Mouse (Mus musculus): Measurements from ENCODE around the gene Abca12. TPM values are rescaled to one million over a fixed set of nuclear protein-coding genes. Genes with fewer than 3 reads are reported as not detected.

The Abca12 gene
- polyA plus RNA-seq, 2 experiments, result not detected

GRCm38 (mm10) chr1:71342261-71342594, 72.5 kb downstream of the Abca12 start:
- Histone ChIP-seq H3K4me3 (ENCODE audit: insufficient read depth in 1 of 2, low read depth in 2 of 2, low read length in 2 of 2) (no peak overlapping the region), H3K4me1 (replicated peaks; ENCODE audit: control insufficient read depth in 2 of 2, insufficient read depth in 2 of 2, low read length in 1 of 2) (no peaks in the 10 kb centered on the region), H3K36me3 (replicated peaks; ENCODE audit: control insufficient read depth, insufficient read depth, low read depth) (no peaks in the 10 kb centered on the region), H3K27me3 (ENCODE audit: control insufficient read depth, insufficient read depth, low read length) (no peaks in the 10 kb centered on the region), H3K9me3 (ENCODE audit: control insufficient read depth, low read length) (no peaks in the 10 kb centered on the region), H3K9ac (replicated peaks) (no peak overlapping the region), H3K4me2 (ENCODE audit: low read depth) (no peak overlapping the region), H3K27ac (no peak overlapping the region)
- TF ChIP-seq EP300 (IDR thresholded peaks at IDR 0.05; ENCODE audit: low read depth) (no peak), CTCF (IDR thresholded peaks at IDR 0.05; ENCODE audit: low read depth) (no peak)
- ATAC-seq (ENCODE audit: insufficient read depth) (no peak), DNase-seq (ENCODE audit: low read depth in 3 of 3, low spot score in 3 of 3) (no peak)
- 63% methylated on average over 4 of the region's 4 CpGs for WGBS (ENCODE audit: insufficient replicate concordance)

GRCm38 (mm10) chr1:71341370-71342260, 73.1 kb downstream of the Abca12 start:
- WGBS (ENCODE audit: insufficient replicate concordance), result 55% methylated on average over 7 of the region's 7 CpGs
- H3K36me3 ChIP-seq (replicated peaks; ENCODE audit: control insufficient read depth, insufficient read depth, low read depth), result no peaks in the 10 kb centered on the region
- no peak overlapping the region for H3K9ac ChIP-seq (replicated peaks)
- no peak for DNase-seq (ENCODE audit: low read depth in 3 of 3, low spot score in 3 of 3)
- ATAC-seq (ENCODE audit: insufficient read depth), result no peak
- no peaks in the 10 kb centered on the region for H3K27me3 ChIP-seq (ENCODE audit: control insufficient read depth, insufficient read depth, low read length)
- TF ChIP-seq CTCF (IDR thresholded peaks at IDR 0.05; ENCODE audit: low read depth), result no peak
- no peak for TF ChIP-seq EP300 (IDR thresholded peaks at IDR 0.05; ENCODE audit: low read depth)
- no peak overlapping the region for H3K4me2 ChIP-seq (ENCODE audit: low read depth)
- H3K4me1 ChIP-seq (replicated peaks; ENCODE audit: control insufficient read depth in 2 of 2, insufficient read depth in 2 of 2, low read length in 1 of 2), result no peaks in the 10 kb centered on the region
- H3K9me3 ChIP-seq (ENCODE audit: control insufficient read depth, low read length), result no peaks in the 10 kb centered on the region
- no peak overlapping the region for H3K4me3 ChIP-seq (ENCODE audit: insufficient read depth in 1 of 2, low read depth in 2 of 2, low read length in 2 of 2)
- no peak overlapping the region for H3K27ac ChIP-seq

- no peak for ATAC-seq (ENCODE audit: insufficient read depth)
- DNase-seq (ENCODE audit: low read depth in 3 of 3, low spot score in 3 of 3), result no peak
Measured at GRCm38 (mm10) chr1:71338548-71339340, 76.0 kb downstream of the Abca12 start.

GRCm38 (mm10) chr1:71330349-71330748, 84.4 kb downstream of the Abca12 start:
- Histone ChIP-seq H3K4me1 (replicated peaks; ENCODE audit: control insufficient read depth in 2 of 2, insufficient read depth in 2 of 2, low read length in 1 of 2) (no peaks in the 10 kb centered on the region), H3K27me3 (ENCODE audit: control insufficient read depth, insufficient read depth, low read length) (no peaks in the 10 kb centered on the region), H3K27ac (no peak overlapping the region), H3K4me3 (ENCODE audit: insufficient read depth in 1 of 2, low read depth in 2 of 2, low read length in 2 of 2) (no peak overlapping the region), H3K36me3 (replicated peaks; ENCODE audit: control insufficient read depth, insufficient read depth, low read depth) (no peaks in the 10 kb centered on the region), H3K9me3 (ENCODE audit: control insufficient read depth, low read length) (no peaks in the 10 kb centered on the region), H3K4me2 (ENCODE audit: low read depth) (no peak overlapping the region), H3K9ac (replicated peaks) (no peak overlapping the region)
- WGBS (ENCODE audit: insufficient replicate concordance), result 48% methylated on average over 3 of the region's 3 CpGs
- ATAC-seq (ENCODE audit: insufficient read depth), result no peak
- DNase-seq (ENCODE audit: low read depth in 3 of 3, low spot score in 3 of 3), result no peak
- TF ChIP-seq CTCF (IDR thresholded peaks at IDR 0.05; ENCODE audit: low read depth) (no peak), EP300 (IDR thresholded peaks at IDR 0.05; ENCODE audit: low read depth) (no peak)

More at GRCm38 (mm10) chr1:71338548-71339340, 76.0 kb downstream of the Abca12 start:
- Histone ChIP-seq H3K36me3 (replicated peaks; ENCODE audit: control insufficient read depth, insufficient read depth, low read depth) (no peaks in the 10 kb centered on the region), H3K9me3 (ENCODE audit: control insufficient read depth, low read length) (no peaks in the 10 kb centered on the region), H3K4me1 (replicated peaks; ENCODE audit: control insufficient read depth in 2 of 2, insufficient read depth in 2 of 2, low read length in 1 of 2) (no peaks in the 10 kb centered on the region), H3K27ac (no peak overlapping the region), H3K4me3 (ENCODE audit: insufficient read depth in 1 of 2, low read depth in 2 of 2, low read length in 2 of 2) (no peak overlapping the region), H3K27me3 (ENCODE audit: control insufficient read depth, insufficient read depth, low read length) (no peaks in the 10 kb centered on the region), H3K4me2 (ENCODE audit: low read depth) (no peak overlapping the region), H3K9ac (replicated peaks) (no peak overlapping the region)
- 67% methylated on average over 4 of the region's 4 CpGs for WGBS (ENCODE audit: insufficient replicate concordance)
- TF ChIP-seq EP300 (IDR thresholded peaks at IDR 0.05; ENCODE audit: low read depth), result no peak

GRCm38 (mm10) chr1:71312171-71312570, 102.5 kb downstream of the Abca12 start:
- ATAC-seq (ENCODE audit: insufficient read depth) (no peak), DNase-seq (ENCODE audit: low read depth in 3 of 3, low spot score in 3 of 3) (no peak)
- H3K36me3 ChIP-seq (replicated peaks; ENCODE audit: control insufficient read depth, insufficient read depth, low read depth), result no peaks in the 10 kb centered on the region
- no peaks in the 10 kb centered on the region for H3K4me1 ChIP-seq (replicated peaks; ENCODE audit: control insufficient read depth in 2 of 2, insufficient read depth in 2 of 2, low read length in 1 of 2)
- H3K9ac ChIP-seq (replicated peaks), result no peak overlapping the region
- TF ChIP-seq CTCF (IDR thresholded peaks at IDR 0.05; ENCODE audit: low read depth), result no peak
- no peak for TF ChIP-seq EP300 (IDR thresholded peaks at IDR 0.05; ENCODE audit: low read depth)
- no peaks in the 10 kb centered on the region for H3K9me3 ChIP-seq (ENCODE audit: control insufficient read depth, low read length)
- H3K4me3 ChIP-seq (ENCODE audit: insufficient read depth in 1 of 2, low read depth in 2 of 2, low read length in 2 of 2), result no peak overlapping the region
- H3K27ac ChIP-seq, result no peak overlapping the region
- WGBS (ENCODE audit: insufficient replicate concordance), result 56% methylated on average over 4 of the region's 4 CpGs
- H3K4me2 ChIP-seq (ENCODE audit: low read depth), result no peak overlapping the region
- H3K27me3 ChIP-seq (ENCODE audit: control insufficient read depth, insufficient read depth, low read length), result no peaks in the 10 kb centered on the region

Measured in liver, embryonic 14.5 days (tissue).